Mouse (Mus musculus): Measurements from ENCODE around the gene 4930467E23Rik. TPM values are rescaled to one million over a fixed set of nuclear protein-coding genes. Genes with fewer than 3 reads are reported as not detected.
"Not testable (repeated sequence)": the region's sequence is repeated elsewhere in the genome, so short reads cannot be mapped to it uniquely, and the experiment has no call there.

The 4930467E23Rik gene
- polyA plus RNA-seq (2016; fragmentation: Nextera tagmentation; extraction: Ambion mirVana), result not detected in 2 replicates

DNA sequence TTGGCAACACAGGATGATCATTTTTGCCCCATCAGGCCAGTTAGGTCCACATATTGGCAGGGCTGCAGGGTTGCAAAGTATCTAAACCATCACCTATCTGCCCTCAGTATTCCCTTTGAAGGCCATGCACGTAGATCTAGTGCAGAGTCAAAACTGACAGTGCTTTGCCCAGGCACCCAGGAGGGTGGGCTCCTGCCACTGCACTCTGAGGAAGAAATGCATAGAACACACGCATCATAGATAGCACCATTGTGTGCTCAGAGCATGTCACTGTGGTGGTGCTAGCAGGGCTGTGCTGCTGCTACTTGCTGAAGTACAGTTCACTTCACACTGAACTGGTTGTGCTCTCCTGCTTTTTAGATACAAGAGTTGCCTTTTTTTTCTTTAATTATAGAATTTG is at the start of gene 4930467E23Rik:
Gene 4930467E23Rik (plus strand): TSS at position 301 of the 400 bp plus-strand sequence.
- no CpG with 5 or more reads among the region's 2 CpGs for WGBS

DNA sequence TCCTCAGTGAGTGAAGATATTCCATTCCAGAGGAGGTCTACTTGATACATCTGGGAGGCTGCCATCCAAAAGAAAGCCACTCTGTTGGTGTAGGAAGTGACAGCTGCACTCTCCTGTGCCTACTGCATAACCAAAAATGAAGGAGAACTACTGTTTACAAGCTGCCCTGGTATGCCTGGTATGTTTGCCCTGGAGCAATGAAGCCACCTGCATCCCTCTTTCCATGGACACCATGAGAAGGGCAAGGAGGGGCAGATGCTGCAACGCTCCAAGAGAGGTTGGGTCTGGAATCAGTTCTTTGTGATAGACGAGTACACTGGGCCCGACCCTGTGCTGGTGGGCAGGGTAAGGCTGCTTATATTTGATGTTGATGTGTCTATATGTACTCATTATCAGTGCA is 47.1 kb upstream of the 4930467E23Rik start:
- not testable (repeated sequence) for H3K36me3 ChIP-seq; H3K9ac ChIP-seq; H3K4me2 ChIP-seq; H3K4me3 ChIP-seq; H3K9me3 ChIP-seq (replicated peaks); H3K4me1 ChIP-seq (replicated peaks); H3K27me3 ChIP-seq (replicated peaks); H3K27ac ChIP-seq (ENCODE audit: poor library complexity, severe bottlenecking); ATAC-seq (ENCODE audit: insufficient number of reproducible peaks, low FRiP score)
- 88% methylated on average over 2 of the region's 3 CpGs for WGBS

More for the DNA sequence above, at the start of gene 4930467E23Rik:
- H3K9me3 ChIP-seq (replicated peaks); H3K9ac ChIP-seq; H3K4me3 ChIP-seq; H3K4me1 ChIP-seq (replicated peaks); H3K27ac ChIP-seq (ENCODE audit: poor library complexity, severe bottlenecking); H3K4me2 ChIP-seq; H3K36me3 ChIP-seq; H3K27me3 ChIP-seq (replicated peaks); ATAC-seq (ENCODE audit: insufficient number of reproducible peaks, low FRiP score): not testable (repeated sequence)

DNA sequence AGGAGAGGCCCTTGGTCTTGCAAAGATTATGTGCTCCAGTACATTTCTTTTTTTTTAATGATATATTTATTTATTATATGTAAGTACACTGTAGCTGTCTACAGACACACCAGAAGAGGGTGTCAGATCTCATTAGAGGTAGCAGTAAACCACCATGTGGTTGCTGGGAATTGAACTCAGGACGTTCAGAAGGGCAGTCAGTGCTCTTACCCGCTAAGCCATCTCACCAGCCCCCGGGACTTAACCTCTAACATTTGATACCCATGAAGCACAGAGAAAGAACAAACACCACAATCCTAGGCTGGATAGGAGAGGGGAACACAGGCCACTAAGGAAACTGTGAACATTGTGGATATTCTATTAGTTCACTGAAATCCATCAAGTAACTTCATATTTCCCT is 43.9 kb upstream of the 4930467E23Rik start:
- ATAC-seq (ENCODE audit: insufficient number of reproducible peaks, low FRiP score); H3K27me3 ChIP-seq (replicated peaks); H3K4me3 ChIP-seq; H3K36me3 ChIP-seq; H3K9ac ChIP-seq; H3K4me1 ChIP-seq (replicated peaks); H3K4me2 ChIP-seq; H3K9me3 ChIP-seq (replicated peaks); H3K27ac ChIP-seq (ENCODE audit: poor library complexity, severe bottlenecking): not testable (repeated sequence)
- 71% methylated on average over 3 of the region's 3 CpGs for WGBS

DNA sequence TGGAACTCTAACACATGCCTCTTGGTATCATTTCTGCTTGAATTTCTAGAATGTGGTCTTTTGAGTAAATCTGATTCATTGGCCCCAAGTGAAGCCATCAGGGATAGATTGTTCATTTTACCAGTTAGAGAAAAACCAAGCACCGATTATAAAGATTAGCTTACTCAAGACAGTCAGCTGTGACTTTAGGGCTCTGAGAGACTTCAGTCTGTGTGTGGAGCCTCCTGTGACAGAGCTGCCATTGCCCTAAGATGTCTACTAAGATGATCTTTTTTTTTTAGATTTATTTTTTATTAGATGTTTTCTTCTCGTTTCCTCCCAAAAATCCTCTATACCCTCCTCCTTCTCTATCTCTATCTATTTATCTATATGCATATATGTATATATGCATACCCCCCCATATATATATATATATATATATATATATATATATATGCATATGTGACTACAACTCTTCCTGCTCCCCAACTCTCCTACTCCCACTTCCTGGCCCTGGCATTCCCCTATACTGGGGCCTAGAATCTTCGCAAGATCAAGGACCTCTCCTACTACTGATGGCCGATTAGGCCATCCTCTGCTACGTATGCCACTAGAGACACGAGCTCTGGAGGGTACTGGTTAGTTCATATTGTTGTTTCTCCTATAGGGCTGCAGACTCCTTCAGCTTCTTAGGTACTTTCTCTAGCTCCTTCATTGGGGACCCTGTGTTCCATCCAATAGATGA is 40.4 kb upstream of the 4930467E23Rik start:
- H3K4me3 ChIP-seq; H3K4me1 ChIP-seq (replicated peaks); H3K36me3 ChIP-seq; H3K27ac ChIP-seq (ENCODE audit: poor library complexity, severe bottlenecking); H3K27me3 ChIP-seq (replicated peaks); ATAC-seq (ENCODE audit: insufficient number of reproducible peaks, low FRiP score); H3K9ac ChIP-seq; H3K9me3 ChIP-seq (replicated peaks); H3K4me2 ChIP-seq: not testable (repeated sequence)
- 77% methylated on average over 6 of the region's 6 CpGs for WGBS

DNA sequence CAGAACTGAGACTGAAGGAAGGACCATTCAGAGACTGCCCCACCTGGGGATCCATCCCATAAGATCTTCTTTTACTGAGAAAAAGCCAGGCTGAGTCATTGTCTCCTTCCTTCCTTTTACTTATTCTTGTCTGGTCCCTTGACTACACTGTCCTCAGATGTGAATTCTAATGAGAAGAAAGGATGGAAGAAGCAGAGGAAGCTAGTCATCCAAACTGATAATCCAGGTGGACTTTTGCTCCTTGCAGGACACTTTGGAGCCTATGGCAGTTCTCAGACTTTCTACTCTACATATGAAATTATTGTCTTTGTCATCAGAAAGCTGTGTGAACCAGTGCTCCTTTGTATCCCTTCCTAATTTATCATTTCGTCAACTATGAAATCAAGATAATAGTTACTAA is 39.6 kb upstream of the 4930467E23Rik start:
- H3K27me3 ChIP-seq (replicated peaks); H3K36me3 ChIP-seq; H3K9ac ChIP-seq; H3K9me3 ChIP-seq (replicated peaks); H3K27ac ChIP-seq (ENCODE audit: poor library complexity, severe bottlenecking); ATAC-seq (ENCODE audit: insufficient number of reproducible peaks, low FRiP score); H3K4me1 ChIP-seq (replicated peaks); H3K4me3 ChIP-seq; H3K4me2 ChIP-seq: not testable (repeated sequence)
- WGBS, result 73% methylated on average over 1 of the region's 1 CpGs

DNA sequence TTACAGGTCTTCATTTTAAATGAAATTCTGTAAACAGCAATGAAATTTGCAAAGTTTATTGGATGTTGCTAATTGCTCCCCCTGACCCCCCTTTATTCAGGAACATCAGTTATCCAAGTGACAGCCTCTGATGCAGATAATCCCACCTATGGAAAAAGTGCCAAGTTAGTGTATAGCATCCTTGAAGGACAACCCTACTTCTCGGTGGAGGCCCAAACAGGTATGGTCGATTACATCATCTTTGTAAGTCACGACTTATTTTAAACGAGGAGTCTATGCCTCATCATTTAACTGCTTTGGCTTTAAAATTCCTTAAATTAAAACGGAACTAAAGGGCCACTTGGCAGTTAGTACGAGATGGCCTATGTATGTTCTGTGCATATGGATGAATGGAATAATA is 38.0 kb upstream of the 4930467E23Rik start:
- H3K4me1 ChIP-seq (replicated peaks); H3K9ac ChIP-seq; H3K27me3 ChIP-seq (replicated peaks); H3K9me3 ChIP-seq (replicated peaks); H3K27ac ChIP-seq (ENCODE audit: poor library complexity, severe bottlenecking); H3K4me3 ChIP-seq; H3K4me2 ChIP-seq; H3K36me3 ChIP-seq; ATAC-seq (ENCODE audit: insufficient number of reproducible peaks, low FRiP score): not testable (repeated sequence)
- WGBS, result 71% methylated on average over 6 of the region's 6 CpGs

DNA sequence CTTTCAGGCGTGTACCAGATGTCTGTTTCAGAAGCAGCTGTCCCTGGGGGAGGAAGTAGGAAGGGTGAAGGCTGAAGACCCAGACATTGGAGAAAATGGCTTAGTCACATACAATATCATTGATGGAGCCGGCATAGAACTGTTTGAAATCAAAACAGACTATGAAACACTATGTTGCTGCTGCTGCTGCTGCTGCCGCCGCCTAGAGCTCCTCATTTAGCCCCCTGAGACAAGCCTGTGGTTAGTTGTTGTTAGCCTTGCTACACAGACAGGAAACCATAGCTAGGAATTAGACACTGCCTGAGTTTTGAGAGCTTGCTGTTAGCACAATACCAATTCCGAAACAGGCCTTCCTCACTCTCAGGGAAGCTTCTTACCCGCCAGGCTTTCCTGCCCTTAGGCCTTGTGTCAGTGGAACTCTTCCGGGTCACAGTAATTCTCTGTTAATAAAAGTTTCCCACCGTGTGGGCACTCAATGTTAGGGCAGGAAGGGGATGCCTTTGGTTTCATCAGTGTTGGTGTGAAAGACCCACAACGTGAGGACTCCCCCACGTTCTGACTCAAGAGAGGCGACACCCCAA is 31.8 kb upstream of the 4930467E23Rik start:
- not testable (repeated sequence) for H3K9me3 ChIP-seq (replicated peaks); H3K4me3 ChIP-seq; H3K36me3 ChIP-seq; H3K27ac ChIP-seq (ENCODE audit: poor library complexity, severe bottlenecking); H3K4me2 ChIP-seq; H3K4me1 ChIP-seq (replicated peaks); H3K27me3 ChIP-seq (replicated peaks); H3K9ac ChIP-seq; ATAC-seq (ENCODE audit: insufficient number of reproducible peaks, low FRiP score)
- WGBS, result 71% methylated on average over 11 of the region's 11 CpGs

DNA sequence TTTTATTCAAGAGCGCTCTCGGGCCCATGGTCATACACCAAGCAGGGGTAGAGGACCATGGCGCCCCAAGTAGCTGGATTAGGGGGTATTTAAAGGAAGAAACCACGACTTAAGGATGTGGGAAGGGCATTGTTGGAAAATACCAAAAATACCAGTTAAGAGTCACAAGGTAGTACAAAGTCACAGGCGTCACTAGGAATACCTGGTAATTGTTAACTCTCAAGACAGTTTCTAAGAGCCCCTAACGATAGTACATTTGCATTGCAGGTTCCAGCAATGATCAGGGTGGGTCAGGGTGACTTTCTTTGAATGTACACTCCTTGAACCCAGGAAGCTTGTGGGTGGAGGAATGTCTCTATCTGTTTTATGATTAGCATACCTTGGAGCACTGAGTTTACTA is 31.3 kb upstream of the 4930467E23Rik start:
- not testable (repeated sequence) for H3K4me1 ChIP-seq (replicated peaks); H3K9ac ChIP-seq; H3K9me3 ChIP-seq (replicated peaks); H3K36me3 ChIP-seq; H3K27ac ChIP-seq (ENCODE audit: poor library complexity, severe bottlenecking); H3K4me2 ChIP-seq; ATAC-seq (ENCODE audit: insufficient number of reproducible peaks, low FRiP score); H3K4me3 ChIP-seq; H3K27me3 ChIP-seq (replicated peaks)
- 72% methylated on average over 6 of the region's 6 CpGs for WGBS

DNA sequence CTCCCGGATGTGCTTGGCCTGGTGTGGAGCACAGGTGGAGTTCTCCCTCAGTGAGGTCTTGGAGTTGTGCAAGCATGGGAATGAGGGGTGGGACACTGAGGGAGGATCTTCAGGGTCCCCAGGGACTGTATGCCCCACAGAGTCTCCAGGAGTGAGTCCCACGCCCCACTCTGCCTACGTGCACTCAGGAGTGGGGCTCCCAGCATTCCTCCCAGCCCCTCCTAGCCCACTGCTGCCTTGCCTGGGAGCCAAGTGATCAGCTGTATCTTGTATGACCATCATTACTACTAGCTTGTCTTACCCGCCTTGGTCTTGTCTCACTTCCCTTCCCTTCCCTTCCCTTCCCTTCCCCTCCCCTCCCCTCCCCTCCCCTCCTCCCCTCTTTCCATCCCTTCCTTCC is 30.7 kb upstream of the 4930467E23Rik start:
- H3K9me3 ChIP-seq (replicated peaks); H3K27me3 ChIP-seq (replicated peaks); H3K9ac ChIP-seq; H3K36me3 ChIP-seq; H3K27ac ChIP-seq (ENCODE audit: poor library complexity, severe bottlenecking); H3K4me1 ChIP-seq (replicated peaks); H3K4me3 ChIP-seq; ATAC-seq (ENCODE audit: insufficient number of reproducible peaks, low FRiP score); H3K4me2 ChIP-seq: not testable (repeated sequence)
- 75% methylated on average over 4 of the region's 4 CpGs for WGBS

DNA sequence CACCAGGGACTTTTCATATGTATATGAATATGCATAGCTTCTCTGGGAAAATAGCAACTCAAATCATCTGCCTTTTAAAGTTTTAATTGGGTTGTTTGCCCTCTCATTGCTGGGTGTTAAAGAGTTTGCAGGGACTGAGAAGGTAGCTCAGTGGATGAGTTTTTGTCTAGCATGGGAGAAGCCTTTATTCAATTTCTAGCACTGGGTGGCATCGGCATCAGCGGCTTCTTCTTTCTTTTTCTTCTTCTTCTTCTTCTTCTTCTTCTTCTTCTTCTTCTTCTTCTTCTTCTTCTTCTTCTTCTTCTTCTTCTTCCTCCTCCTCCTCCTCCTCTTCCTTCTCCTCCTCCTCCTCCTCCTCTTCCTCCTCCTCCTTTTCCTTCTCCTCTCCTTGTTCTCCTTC is 28.1 kb upstream of the 4930467E23Rik start:
- not testable (repeated sequence) for H3K36me3 ChIP-seq; H3K4me1 ChIP-seq (replicated peaks); H3K4me2 ChIP-seq; H3K9ac ChIP-seq; H3K27me3 ChIP-seq (replicated peaks); H3K27ac ChIP-seq (ENCODE audit: poor library complexity, severe bottlenecking); ATAC-seq (ENCODE audit: insufficient number of reproducible peaks, low FRiP score); H3K9me3 ChIP-seq (replicated peaks); H3K4me3 ChIP-seq
- WGBS, result 84% methylated on average over 2 of the region's 2 CpGs

DNA sequence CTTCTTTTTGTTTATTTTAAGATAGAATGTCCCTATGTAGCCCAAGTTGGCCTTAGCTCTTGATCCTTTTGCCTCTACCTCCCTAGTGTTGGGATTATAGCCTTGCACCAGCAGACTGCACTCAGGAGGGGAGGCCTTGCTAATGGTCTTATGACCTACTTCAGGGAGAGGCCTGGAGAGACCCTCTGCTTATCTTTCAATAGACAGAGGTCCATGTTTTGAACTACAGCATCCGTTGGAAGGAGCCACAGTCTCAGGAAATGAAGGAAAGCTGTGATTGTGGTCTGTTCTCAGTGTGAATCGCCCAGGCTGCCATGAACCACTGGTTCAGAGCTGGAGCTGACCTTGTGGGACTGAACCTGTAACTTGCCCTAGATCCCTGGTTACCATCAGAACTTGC is 27.1 kb upstream of the 4930467E23Rik start:
- H3K4me1 ChIP-seq (replicated peaks); H3K36me3 ChIP-seq; ATAC-seq (ENCODE audit: insufficient number of reproducible peaks, low FRiP score); H3K4me3 ChIP-seq; H3K4me2 ChIP-seq; H3K27me3 ChIP-seq (replicated peaks); H3K27ac ChIP-seq (ENCODE audit: poor library complexity, severe bottlenecking); H3K9me3 ChIP-seq (replicated peaks); H3K9ac ChIP-seq: not testable (repeated sequence)
- WGBS, result 63% methylated on average over 2 of the region's 2 CpGs

All from heart, embryonic 12.5 days (tissue).